Mouse (Mus musculus) CH12.LX (cell line): ENCODE results near the gene Tomm20. TPM values are rescaled to one million over a fixed set of nuclear protein-coding genes. Genes with fewer than 3 reads are reported as not detected.
A peak's percentile ranks its signal among the peaks of the same experiment; 100 is the strongest.

ENCODE experiments used
- DNase-seq: peaks from one replicate; pipeline ENCODE4 v3.0.0-alpha.2; 2013; ENCODE audit errors: extremely low read depth
- H3K27ac ChIP-seq: 2 replicates; pipeline ENCODE4 v1.5.1; 2012; ENCODE audit warnings: low read depth, mild to moderate bottlenecking, control low read depth, moderate library complexity; ENCODE audit not compliant: insufficient read depth
- H3K27me3 ChIP-seq: replicated peaks from 2 replicates; pipeline ENCODE3; 2012; ENCODE audit warnings: inconsistent platforms
- H3K36me3 ChIP-seq, 2 experiments: replicated peaks in 1 of 2; 2 replicates each; pipeline versions ENCODE3 to v1.6.1; 2012; ENCODE audit warnings: inconsistent platforms in 1 of 2, low read length in 1 of 2, mild to moderate bottlenecking in 1 of 2, mixed read lengths in 1 of 2, moderate library complexity in 1 of 2; ENCODE audit not compliant: control insufficient read depth in 1 of 2, insufficient read depth in 1 of 2
- H3K4me1 ChIP-seq, 2 experiments: 2 replicates each; pipeline ENCODE4 v1.6.1; 2012; ENCODE audit warnings: inconsistent platforms in 1 of 2, moderate library complexity in 1 of 2; ENCODE audit not compliant: insufficient read depth in 2 of 2, control insufficient read depth in 1 of 2
- H3K4me2 ChIP-seq: 2 replicates; pipeline ENCODE4 v1.6.1; 2012; ENCODE audit warnings: low read depth, mild to moderate bottlenecking, control low read depth; ENCODE audit not compliant: poor library complexity, insufficient read depth, severe bottlenecking
- H3K4me3 ChIP-seq, 3 experiments: fragments of 150-350 bp in 1 of 3; sonication (generic) in 1 of 3; replicated peaks in 1 of 3; 2 replicates each; pipeline versions ENCODE3 to v1.5.1; 2011 to 2012; ENCODE audit warnings: low read depth in 2 of 3, low read length in 2 of 3, mild to moderate bottlenecking in 2 of 3, moderate library complexity in 2 of 3, control low read depth in 1 of 3, improper control_type of control experiment in 1 of 3, inconsistent platforms in 1 of 3, mixed read lengths in 1 of 3; ENCODE audit not compliant: poor library complexity in 1 of 3
- H3K79me2 ChIP-seq: replicated peaks from 2 replicates; pipeline ENCODE4 v1.6.1; 2012; ENCODE audit warnings: mild to moderate bottlenecking, moderate library complexity; ENCODE audit not compliant: control insufficient read depth, poor library complexity, insufficient read depth, severe bottlenecking; ENCODE audit errors: extremely low read depth
- H3K9ac ChIP-seq: 2 replicates; pipeline ENCODE4 v1.6.1; 2012; ENCODE audit warnings: low read depth, mild to moderate bottlenecking, control low read depth, moderate library complexity; ENCODE audit not compliant: insufficient read depth
- H3K9me3 ChIP-seq: replicated peaks from 2 replicates; pipeline ENCODE3; 2012; ENCODE audit warnings: low read length, inconsistent platforms, mixed read lengths
- BHLHE40 ChIP-seq: IDR thresholded peaks from 2 replicates; pipeline ENCODE4 v1.6.1; 2011; ENCODE audit warnings: mild to moderate bottlenecking, low read depth, low read length, improper control_type of control experiment
- CHD1 ChIP-seq: IDR thresholded peaks from 2 replicates; pipeline ENCODE4 v1.6.1; 2012; ENCODE audit warnings: low read depth, low read length, improper control_type of control experiment, inconsistent platforms
- CTCF ChIP-seq, 2 experiments: IDR thresholded peaks in 1 of 2; conservative IDR thresholded peaks in 1 of 2; 2 replicates each; pipeline ENCODE4 v1.5.1; 2011 to 2012; ENCODE audit warnings: low read depth in 2 of 2, low read length in 2 of 2, improper control_type of control experiment in 1 of 2, inconsistent platforms in 1 of 2, mild to moderate bottlenecking in 1 of 2, moderate library complexity in 1 of 2
- E2F4 ChIP-seq: IDR thresholded peaks from 2 replicates; pipeline ENCODE4 v1.6.1; 2011; ENCODE audit warnings: low read depth, low read length, improper control_type of control experiment; ENCODE audit not compliant: insufficient replicate concordance
- ELF1 ChIP-seq: IDR thresholded peaks from 2 replicates; pipeline ENCODE4 v1.6.1; 2014; ENCODE audit warnings: low read depth, mild to moderate bottlenecking, inconsistent platforms, low read length, improper control_type of control experiment
- EP300 ChIP-seq: IDR thresholded peaks from 2 replicates; pipeline ENCODE4 v1.6.1; 2011; ENCODE audit warnings: low read length, improper control_type of control experiment
- ETS1 ChIP-seq: conservative IDR thresholded peaks from 2 replicates; pipeline ENCODE4 v1.6.1; 2012; ENCODE audit warnings: low read depth, mild to moderate bottlenecking, inconsistent platforms, low read length, improper control_type of control experiment, moderate library complexity
- GABPA ChIP-seq: IDR thresholded peaks from 2 replicates; pipeline ENCODE4 v1.6.1; 2012; ENCODE audit warnings: low read depth, low read length, improper control_type of control experiment, inconsistent platforms; ENCODE audit not compliant: insufficient replicate concordance
- HCFC1 ChIP-seq: IDR thresholded peaks from 2 replicates; pipeline ENCODE4 v1.6.1; 2012; ENCODE audit warnings: low read depth, mild to moderate bottlenecking, inconsistent platforms, low read length, improper control_type of control experiment
- IRF4 ChIP-seq: IDR thresholded peaks from 2 replicates; pipeline ENCODE4 v1.6.1; 2014; ENCODE audit warnings: low read depth, mild to moderate bottlenecking, inconsistent platforms, low read length, improper control_type of control experiment
- JUND ChIP-seq: conservative IDR thresholded peaks from 2 replicates; pipeline ENCODE4 v1.6.1; 2011; ENCODE audit warnings: low read depth, low read length, improper control_type of control experiment
- KAT2A ChIP-seq: IDR thresholded peaks from 2 replicates; pipeline ENCODE4 v1.6.1; 2012; ENCODE audit warnings: low read length, improper control_type of control experiment, inconsistent platforms; ENCODE audit not compliant: insufficient replicate concordance
- MAX ChIP-seq: IDR thresholded peaks from 2 replicates; pipeline ENCODE4 v1.6.1; 2011; ENCODE audit warnings: low read length, improper control_type of control experiment
- MAZ ChIP-seq: IDR thresholded peaks from 2 replicates; pipeline ENCODE4 v1.6.1; 2012; ENCODE audit warnings: low read depth, mild to moderate bottlenecking, inconsistent platforms, low read length, improper control_type of control experiment, moderate library complexity
- MEF2A ChIP-seq: IDR thresholded peaks from 2 replicates; pipeline ENCODE4 v1.6.1; 2014; ENCODE audit warnings: low read depth, mild to moderate bottlenecking, inconsistent platforms, low read length, improper control_type of control experiment, borderline replicate concordance
- MXI1 ChIP-seq: IDR thresholded peaks from 2 replicates; pipeline ENCODE4 v1.6.1; 2011; ENCODE audit warnings: mild to moderate bottlenecking, low read depth, low read length, improper control_type of control experiment
- MYC ChIP-seq: IDR thresholded peaks from 2 replicates; pipeline ENCODE4 v1.6.1; 2011; ENCODE audit warnings: low read depth, mild to moderate bottlenecking, improper control_type of control experiment, low read length
- NELFE ChIP-seq: IDR thresholded peaks from 2 replicates; pipeline ENCODE4 v1.6.1; 2011; ENCODE audit warnings: low read depth, low read length, improper control_type of control experiment
- NRF1 ChIP-seq: IDR thresholded peaks from 2 replicates; pipeline ENCODE4 v1.6.1; 2014; ENCODE audit warnings: low read depth, mild to moderate bottlenecking, inconsistent platforms, low read length, improper control_type of control experiment, moderate library complexity
- PAX5 ChIP-seq: IDR thresholded peaks from 2 replicates; pipeline ENCODE4 v1.6.1; 2012; ENCODE audit warnings: low read length, inconsistent platforms, mixed read lengths
- POLR2A ChIP-seq: IDR thresholded peaks from 2 replicates; pipeline ENCODE4 v1.6.1; 2011; ENCODE audit warnings: low read depth, mild to moderate bottlenecking, improper control_type of control experiment, low read length
- POLR2AphosphoS2 ChIP-seq: IDR thresholded peaks from 2 replicates; pipeline ENCODE4 v1.6.1; 2011; ENCODE audit warnings: low read depth, low read length, improper control_type of control experiment
- SMC3 ChIP-seq: IDR thresholded peaks from 2 replicates; pipeline ENCODE4 v1.6.1; 2011; ENCODE audit warnings: low read depth, low read length, improper control_type of control experiment
- TBP ChIP-seq: conservative IDR thresholded peaks from 2 replicates; pipeline ENCODE4 v1.6.1; 2011; ENCODE audit warnings: low read depth, low read length, improper control_type of control experiment
- TCF12 ChIP-seq: IDR thresholded peaks from 2 replicates; pipeline ENCODE4 v1.6.1; 2014; ENCODE audit warnings: low read depth, mild to moderate bottlenecking, inconsistent platforms, low read length, improper control_type of control experiment
- USF1 ChIP-seq: IDR thresholded peaks from 2 replicates; pipeline ENCODE4 v1.6.1; 2014; ENCODE audit warnings: low read depth, mild to moderate bottlenecking, inconsistent platforms, low read length, improper control_type of control experiment
- ZC3H11A ChIP-seq: IDR thresholded peaks from 2 replicates; pipeline ENCODE4 v1.6.1; 2012; ENCODE audit warnings: low read depth, mild to moderate bottlenecking, inconsistent platforms, low read length, improper control_type of control experiment
- ZMIZ1 ChIP-seq: IDR thresholded peaks from 2 replicates; pipeline ENCODE4 v1.6.1; 2012; ENCODE audit warnings: low read depth, mild to moderate bottlenecking, inconsistent platforms, low read length, improper control_type of control experiment
- ZNF384 ChIP-seq: IDR thresholded peaks from 2 replicates; pipeline ENCODE4 v1.6.1; 2012; ENCODE audit warnings: low read depth, low read length, improper control_type of control experiment, inconsistent platforms
- dilution Hi-C: fragments of 300-500 bp; cut with MboI; formaldehyde crosslinking; loops from 2 replicates; pipeline ENCODE4 v1.14.3; 2020; ENCODE audit warnings: low sequenced_read_pairs; ENCODE audit not compliant: extremely low pct_unique_long_range_greater_than_20kb, extremely low pct_ligation_motif_present
- in situ Hi-C: fragments of 300-500 bp; cut with MboI; formaldehyde crosslinking; loops from 3 replicates; pipeline ENCODE4 v1.14.3; 2019; ENCODE audit warnings: low sequenced_read_pairs, low pct_ligation_motif_present, low pct_unique_long_range_greater_than_20kb, mixed read lengths
- polyA plus RNA-seq: library from polyadenylated mRNA; unstranded; fragments of >175 nt; gene quantifications from 2 replicates; pipeline ENCODE4 v1.2.1, GENCODE M21; 2012; ENCODE audit warnings: low read depth; ENCODE audit not compliant: insufficient read length
- total RNA-seq, 2 experiments: library from RNA; depleted of rRNA; stranded (reverse); fragments of 300-350 nt in 1 of 2; fragments of >200 nt in 1 of 2; gene quantifications; 2 replicates each; pipeline ENCODE4 v1.2.3; 2012 to 2014

The Tomm20 gene
- total and polyA plus RNA-seq, 3 experiments: 130 to 513 (median 394) TPM

DNA sequence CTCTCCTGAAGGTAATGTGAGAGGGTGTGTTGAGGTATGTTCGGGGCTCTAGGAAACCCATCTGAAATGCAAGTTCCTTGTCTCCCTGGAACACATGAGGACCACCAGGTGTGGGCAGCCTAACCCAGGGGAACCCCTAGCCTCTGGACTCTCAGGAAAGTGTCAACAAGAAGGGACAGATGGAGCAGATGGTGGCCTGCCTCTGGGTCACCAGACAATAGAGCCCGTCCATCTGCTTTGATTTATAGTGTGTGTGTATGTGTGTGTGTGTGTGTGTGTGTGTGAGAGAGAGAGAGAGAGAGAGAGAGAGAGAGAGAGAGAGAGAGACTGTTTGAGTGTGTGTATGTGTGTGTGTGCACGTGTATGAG is 58.0 kb downstream of the Tomm20 start:
- Histone ChIP-seq H3K27me3 (no peaks in the 10 kb centered on the region), H3K79me2 (no peaks in the 10 kb centered on the region), H3K36me3 (peaks cover 0 to 2% of the 10 kb centered on the region in 2 experiments), H3K4me1 (peaks cover 46 to 55% of the 10 kb centered on the region in 2 experiments), H3K9ac (no peak overlapping the region), H3K9me3 (no peaks in the 10 kb centered on the region), H3K4me2 (no peak overlapping the region), H3K4me3 (no peak overlapping the region), H3K27ac (no peak overlapping the region)
- dilution Hi-C loops: no loop called here
- TF ChIP-seq ZMIZ1 (no peak), E2F4 (no peak), MYC (no peak), CHD1 (no peak), TCF12 (no peak), SMC3 (no peak), IRF4 (no peak), KAT2A (no peak), PAX5 (no peak), USF1 (no peak), HCFC1 (no peak), ZC3H11A (no peak), MEF2A (no peak), JUND (no peak), POLR2A (no peak), MAX (no peak), CTCF (conservative IDR thresholded peaks at IDR 0.05 in 1 of 2, IDR thresholded peaks at IDR 0.05 in 1 of 2; ENCODE audit: low read depth in 2 of 2, low read length in 2 of 2) (no peak), NELFE (no peak)
- DNase-seq: no peak
- in situ Hi-C loops: no loop called here

DNA sequence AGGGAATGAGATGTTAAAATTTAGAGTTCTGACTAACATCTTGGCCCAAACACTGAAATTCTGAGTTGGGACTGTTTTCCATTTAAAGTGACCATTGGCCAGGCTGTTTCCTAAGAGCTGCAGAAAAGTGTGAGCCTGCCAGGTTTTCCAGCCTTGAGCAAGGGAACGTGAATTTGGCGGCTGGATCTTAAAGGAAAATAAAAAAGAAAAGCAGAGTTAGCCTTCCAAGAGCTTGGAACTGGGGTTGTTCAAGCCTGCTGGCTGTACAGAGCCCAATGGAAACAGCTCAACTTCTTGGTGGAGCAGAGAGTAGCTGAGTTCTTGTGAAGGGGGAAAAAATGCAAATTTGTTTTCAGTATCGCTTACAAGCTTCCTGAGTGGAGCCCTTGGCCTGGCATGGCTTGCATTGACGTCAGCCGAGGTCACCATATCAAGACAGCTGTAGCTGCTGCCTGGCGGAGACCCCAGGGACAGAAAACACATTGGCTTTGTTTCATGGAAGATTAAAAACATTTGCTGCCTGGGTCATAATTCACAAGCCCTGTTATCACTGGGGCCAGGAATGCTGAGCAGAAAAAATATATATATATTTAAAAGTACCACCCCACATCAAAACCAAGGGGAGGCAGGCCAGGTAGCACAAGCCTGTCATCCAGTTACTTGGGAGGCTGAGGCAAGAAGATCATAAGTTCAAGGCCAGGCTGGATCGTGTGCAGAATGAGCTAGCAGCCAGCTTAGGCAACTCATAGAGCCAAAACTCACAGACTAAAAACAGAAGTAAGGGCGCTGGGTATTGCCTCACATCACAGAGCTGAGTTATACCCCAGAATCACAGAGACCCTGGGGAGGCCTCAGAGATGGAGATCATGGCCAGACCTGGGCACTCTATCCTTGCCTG is 58.7 kb downstream of the Tomm20 start:
- DNase-seq: peak; percentile 85
- H3K27me3 ChIP-seq: no peaks in the 10 kb centered on the region
- H3K4me2 ChIP-seq: peak overlapping the region; percentile 35; the same call in 1 of the 2 replicates
- in situ Hi-C loops: no loop called here
- no peak overlapping the region for H3K4me3 ChIP-seq
- H3K9ac ChIP-seq: peak overlapping the region; percentile 8; the same call in 1 of the 2 replicates
- peaks cover 0 to 2% of the 10 kb centered on the region in 2 experiments for H3K36me3 ChIP-seq
- H3K79me2 ChIP-seq: no peaks in the 10 kb centered on the region
- dilution Hi-C loops: no loop called here
- peaks cover 52 to 61% of the 10 kb centered on the region in 2 experiments for H3K4me1 ChIP-seq
- H3K27ac ChIP-seq: peak overlapping the region; percentile 49; the same call in 1 of the 2 replicates
- H3K9me3 ChIP-seq: no peaks in the 10 kb centered on the region
- TF ChIP-seq GABPA (no peak), ZC3H11A (no peak), CTCF (conservative IDR thresholded peaks at IDR 0.05 in 1 of 2, IDR thresholded peaks at IDR 0.05 in 1 of 2; ENCODE audit: low read depth in 2 of 2, low read length in 2 of 2) (no peak), POLR2AphosphoS2 (no peak), ZMIZ1 (no peak), E2F4 (no peak), IRF4 (peak; percentile 46; the same call in 1 of the 2 replicates), ELF1 (no peak), NRF1 (no peak), ETS1 (peak; percentile 94), TCF12 (peak; percentile 33; the same call in 1 of the 2 replicates), POLR2A (no peak), EP300 (peak; percentile 70), ZNF384 (no peak), KAT2A (no peak), MXI1 (no peak), BHLHE40 (peak; percentile 73), USF1 (no peak), MEF2A (peak; percentile 40; the same call in 1 of the 2 replicates), MAZ (0 out of 2 replicates have a peak, but pooled peaks have one; percentile 43), TBP (0 out of 2 replicates have a peak, but pooled peaks have one; percentile 16)
